Mouse (Mus musculus): ENCODE data around the gene Creb3l4. TPM values are rescaled to one million over a fixed set of nuclear protein-coding genes. Genes with fewer than 3 reads are reported as not detected.

Creb3l4 gene
- polyA plus RNA-seq, 3 experiments from 2014 or later: not detected

Other genes starting within 250 kb of the Creb3l4 start
- 10 to 100 TPM; 59.6 to 87.0 (median 74.0) TPM for gene Hax1, start 244.7 kb downstream of the Creb3l4 start, polyA plus RNA-seq (2017; shearing (Covaris generic))
- 100 to 1,000 TPM; 323 to 414 (median 404) TPM for gene 4933434E20Rik, start 191.9 kb downstream of the Creb3l4 start, polyA plus RNA-seq (2017; shearing (Covaris generic))
- gene Ubap2l, start 190.9 kb downstream of the Creb3l4 start, polyA plus RNA-seq (2017; shearing (Covaris generic)): 100 to 1,000 TPM; 204 to 305 (median 225) TPM
- gene Tpm3, start 170.9 kb downstream of the Creb3l4 start, polyA plus RNA-seq (2017; shearing (Covaris generic)): 100 to 1,000 TPM; 843 to 975 (median 918) TPM
- gene Nup210l, start 139.4 kb downstream of the Creb3l4 start, polyA plus RNA-seq (2017; shearing (Covaris generic)): under 1 TPM; 0.18 to 0.51 (median 0.49) TPM
- gene Rps27, start 29.9 kb downstream of the Creb3l4 start, polyA plus RNA-seq (2017; shearing (Covaris generic)): 1,000 to 10,000 TPM; 3,921 to 9,955 (median 8,802) TPM
- under 1 TPM in 2 of 3 experiments, not detected in 1; 0.58 to 0.94 TPM for gene Rab13, start 29.8 kb downstream of the Creb3l4 start, polyA plus RNA-seq (2017; shearing (Covaris generic))
- gene Jtb, start 11.9 kb downstream of the Creb3l4 start, polyA plus RNA-seq (2017; shearing (Covaris generic)): 10 to 100 TPM; 61.4 to 73.4 (median 68.5) TPM
- gene Slc39a1, start 4.7 kb upstream of the Creb3l4 start, polyA plus RNA-seq (2017; shearing (Covaris generic)): 10 to 100 TPM; 35.0 to 72.7 (median 59.5) TPM
- gene Crtc2, start 10.7 kb upstream of the Creb3l4 start, polyA plus RNA-seq (2017; shearing (Covaris generic)): 10 to 100 TPM; 35.6 to 48.0 (median 37.0) TPM
- gene Dennd4b, start 21.7 kb upstream of the Creb3l4 start, polyA plus RNA-seq (2017; shearing (Covaris generic)): 10 to 100 TPM; 19.6 to 25.8 (median 24.2) TPM
- gene Gatad2b, start 49.7 kb upstream of the Creb3l4 start, polyA plus RNA-seq (2017; shearing (Covaris generic)): 10 to 100 TPM; 14.9 to 34.0 (median 28.3) TPM
- under 1 TPM in 1 of 3 experiments, not detected in 2; 0.31 TPM for gene Slc27a3, start 146.4 kb upstream of the Creb3l4 start, polyA plus RNA-seq (2017; shearing (Covaris generic))
- gene Ints3, start 190.1 kb upstream of the Creb3l4 start, polyA plus RNA-seq (2017; shearing (Covaris generic)): 10 to 100 TPM; 15.6 to 18.0 (median 17.6) TPM
- gene Npr1, start 222.4 kb upstream of the Creb3l4 start, polyA plus RNA-seq (2017; shearing (Covaris generic)): not detected
- gene Ilf2, start 232.6 kb upstream of the Creb3l4 start, polyA plus RNA-seq (2017; shearing (Covaris generic)): 100 to 1,000 TPM; 107 to 118 (median 118) TPM
- 10 to 100 TPM; 53.6 to 73.0 (median 71.1) TPM for gene Snapin, start 247.5 kb upstream of the Creb3l4 start, polyA plus RNA-seq (2017; shearing (Covaris generic))

All from inflammation-experienced regulatory T-cells, adult 6 months (primary cell).